ENCODE assay signal across 47 mouse cellular contexts in the genomic region with DNA sequence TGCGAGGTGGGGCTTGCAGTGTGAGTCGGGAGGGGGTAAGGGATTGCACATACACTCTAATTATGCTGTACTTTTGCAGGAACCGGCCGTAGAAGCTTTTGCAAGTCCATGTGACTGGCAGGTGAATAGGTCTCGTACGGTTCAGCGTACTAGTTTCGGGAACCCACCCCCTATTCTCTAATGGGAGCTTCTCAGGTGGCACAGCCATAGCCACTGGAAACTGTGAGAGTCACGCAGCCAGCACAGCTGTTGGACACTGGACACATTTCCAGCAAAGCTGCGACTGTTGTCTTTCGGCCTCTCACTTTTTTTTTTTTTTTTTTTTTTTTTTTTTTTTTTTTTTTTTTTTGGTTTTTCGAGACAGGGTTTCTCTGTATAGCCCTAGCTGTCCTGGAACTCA. TPM values are rescaled to one million over a fixed set of nuclear protein-coding genes. Genes with fewer than 3 reads are reported as not detected.
"Had no signal": no experiment of that assay in that cellular context is flagged by ENCODE, and none has a peak within 500 bp of the region (broad histone marks: within the 10 kb centered on the region; RNA-seq: fewer than 3 reads in every experiment).

No protein-coding gene starts in this region.

- DNase-seq: heart, postnatal 10 days; heart, postnatal 14 days; heart, postnatal 36 days; heart, postnatal 4 days; kidney, adult 11 months; kidney, adult 18-20 months; kidney, adult 2 months; kidney, adult 8-10 months; kidney, adult 9 months; kidney, postnatal 10 days; kidney, postnatal 14 days; kidney, postnatal 25 days; kidney, postnatal 36 days; kidney, postnatal 4 days; layer of hippocampus, adult 9-11 months; layer of hippocampus, postnatal 36 days had no signal

- H3K9ac ChIP-seq: heart, embryonic 12.5 days; heart, embryonic 13.5 days; heart, embryonic 15.5 days; hindbrain, embryonic 12.5 days; hindbrain, embryonic 13.5 days; hindbrain, embryonic 14.5 days; hindbrain, embryonic 15.5 days; intestine, embryonic 15.5 days; kidney, embryonic 15.5 days had no signal

- H3K36me3 ChIP-seq: heart, embryonic 15.5 days; hindbrain, embryonic 10.5 days; hindbrain, embryonic 12.5 days; hindbrain, embryonic 13.5 days; hindbrain, embryonic 15.5 days; intestine, embryonic 15.5 days had no signal

- H3K4me2 ChIP-seq: heart, embryonic 11.5 days; heart, embryonic 12.5 days; heart, embryonic 13.5 days; heart, embryonic 15.5 days; hindbrain, embryonic 12.5 days; hindbrain, embryonic 13.5 days; hindbrain, embryonic 14.5 days; hindbrain, embryonic 15.5 days; intestine, embryonic 15.5 days; kidney, embryonic 15.5 days had no signal

- H3K9me3 ChIP-seq: heart, embryonic 10.5 days; heart, embryonic 12.5 days; heart, embryonic 13.5 days; heart, embryonic 15.5 days; hindbrain, embryonic 10.5 days; hindbrain, embryonic 12.5 days; hindbrain, embryonic 13.5 days; hindbrain, embryonic 15.5 days; intestine, embryonic 15.5 days; kidney, embryonic 15.5 days had no signal

- H3K27me3 ChIP-seq: heart, embryonic 12.5 days; heart, embryonic 13.5 days; heart, embryonic 15.5 days; hindbrain, embryonic 12.5 days; hindbrain, embryonic 13.5 days; hindbrain, embryonic 15.5 days; intestine, embryonic 15.5 days; kidney, embryonic 15.5 days had no signal

- ATAC-seq: hindbrain, embryonic 16.5 days; hindbrain, postnatal 0 days; inflammation-experienced regulatory T-cells, adult 6 months; intestine, embryonic 15.5 days; intestine, embryonic 16.5 days; intestine, postnatal 0 days had no signal

- H3K4me3 ChIP-seq: heart, embryonic 10.5 days; heart, embryonic 12.5 days; heart, embryonic 13.5 days; heart, embryonic 15.5 days; hindbrain, embryonic 10.5 days; hindbrain, embryonic 12.5 days; hindbrain, embryonic 13.5 days; hindbrain, embryonic 15.5 days; intestine, embryonic 15.5 days; kidney, embryonic 15.5 days had no signal

- H3K27ac ChIP-seq: heart, embryonic 10.5 days; heart, embryonic 13.5 days; heart, embryonic 15.5 days; hindbrain, embryonic 10.5 days; hindbrain, embryonic 12.5 days; hindbrain, embryonic 13.5 days; hindbrain, embryonic 14.5 days; hindbrain, embryonic 15.5 days; hindbrain, postnatal 0 days; intestine, embryonic 15.5 days; kidney, embryonic 15.5 days; kidney, postnatal 0 days had no signal

RNA-seq across cellular contexts. Expression of a gene that starts 15.7 kb away (rescaled TPM):
- total RNA-seq: heart, postnatal 10 days; heart, postnatal 25 days; heart, postnatal 36 days; heart, postnatal 4 days; hematopoietic stem cell, adult 5-6 weeks; hindbrain, postnatal 0 days; layer of hippocampus, adult 18-20 months; layer of hippocampus, adult 8-10 months; layer of hippocampus, postnatal 10 days; layer of hippocampus, postnatal 14 days; left cerebral cortex, adult 18-20 months had no signal
- polyA plus RNA-seq: heart, embryonic 11.5 days; heart, embryonic 12.5 days; heart, embryonic 13.5 days; heart, embryonic 14.5 days; heart, embryonic 15.5 days; heart, embryonic 16.5 days; heart, postnatal 0 days; hindbrain, embryonic 10.5 days; hindbrain, embryonic 11.5 days; hindbrain, embryonic 12.5 days; hindbrain, embryonic 13.5 days; hindbrain, embryonic 14.5 days; hindbrain, embryonic 15.5 days; hindbrain, embryonic 16.5 days; hindbrain, postnatal 0 days; inflammation-experienced regulatory T-cells, adult 6 months; intestine, embryonic 14.5 days; intestine, embryonic 15.5 days; intestine, embryonic 16.5 days; intestine, postnatal 0 days; kidney, embryonic 14.5 days had no signal
